28 mouse cellular contexts compared by ENCODE assay signal in the genomic region with DNA sequence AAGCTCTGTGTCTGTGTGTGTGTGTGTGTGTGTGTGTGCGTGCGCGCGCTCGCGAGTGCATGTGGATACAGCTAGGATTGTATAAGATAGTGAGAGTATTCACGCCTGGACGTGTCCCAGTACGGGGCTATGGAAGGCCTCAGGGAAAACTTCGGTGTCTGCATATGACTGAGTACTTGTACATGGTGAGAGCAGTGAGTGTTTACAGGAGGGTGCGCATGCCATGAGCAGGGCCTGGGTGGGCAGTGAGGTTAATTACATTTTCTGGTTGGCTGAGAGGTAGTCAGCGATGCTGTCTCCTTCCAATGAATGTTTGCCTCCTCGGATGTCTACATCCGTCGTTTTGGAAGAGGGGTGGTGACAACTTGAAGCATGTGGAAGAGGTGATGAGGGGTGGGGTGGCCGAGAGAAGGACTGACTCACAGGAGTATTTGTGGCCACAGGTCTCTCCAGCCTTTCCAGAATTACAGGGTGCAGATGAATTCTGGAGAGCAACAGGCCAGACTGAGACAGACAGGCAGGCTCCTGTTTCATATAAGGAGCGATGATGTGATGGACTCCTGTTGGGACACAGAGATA.
DNase-seq lines count a peak whose midpoint lies in the region; ATAC-seq lines count a peak whose summit lies in the region.
"Had no signal": no experiment of that assay in that cellular context is flagged by ENCODE, and none has a peak within 500 bp of the region (broad histone marks: within the 10 kb centered on the region; RNA-seq: fewer than 3 reads in every experiment).

No protein-coding gene starts in this region.

- peak; percentile 27; the same call in 1 of the 2 replicates for ATAC-seq in heart, embryonic 13.5 days (ENCODE audit: extremely low read depth, insufficient number of reproducible peaks, low FRiP score, low TSS enrichment)
- peak; percentile 67 for ATAC-seq in heart, embryonic 16.5 days (replicated peaks; ENCODE audit: extremely low read depth, insufficient read depth, low FRiP score)
- ATAC-seq: forebrain, embryonic 13.5 days; forebrain, embryonic 16.5 days; hindbrain, embryonic 16.5 days; intestine, embryonic 15.5 days had no signal

- H3K9ac ChIP-seq in heart, embryonic 13.5 days = no peak overlapping the region
- H3K9ac ChIP-seq in heart, embryonic 16.5 days (ENCODE audit: low read length) = no peak overlapping the region
- H3K9ac ChIP-seq: forebrain, embryonic 13.5 days; hindbrain, embryonic 13.5 days; intestine, embryonic 15.5 days had no signal

- H3K9me3 ChIP-seq in heart, embryonic 10.5 days = no peaks in the 10 kb centered on the region
- H3K9me3 ChIP-seq in heart, embryonic 13.5 days = no peaks in the 10 kb centered on the region
- H3K9me3 ChIP-seq in heart, embryonic 16.5 days (replicated peaks; ENCODE audit: control insufficient read depth, low read length) = no peaks in the 10 kb centered on the region
- H3K9me3 ChIP-seq: forebrain, embryonic 10.5 days; forebrain, embryonic 13.5 days; hindbrain, embryonic 10.5 days; hindbrain, embryonic 13.5 days; intestine, embryonic 15.5 days had no signal

- 0 out of 2 replicates have a peak overlapping the region, but pooled peaks have one; percentile 36 for H3K27ac ChIP-seq in heart, embryonic 10.5 days
- peak overlapping the region; percentile 57 for H3K27ac ChIP-seq in heart, embryonic 13.5 days (replicated peaks)
- no peak overlapping the region for H3K27ac ChIP-seq in heart, embryonic 16.5 days (ENCODE audit: low read length)
- H3K27ac ChIP-seq: forebrain, embryonic 10.5 days; forebrain, embryonic 13.5 days; hindbrain, embryonic 10.5 days; hindbrain, embryonic 13.5 days; intestine, embryonic 15.5 days had no signal

- peaks cover 53% of the 10 kb centered on the region for H3K4me1 ChIP-seq in heart, embryonic 10.5 days
- H3K4me1 ChIP-seq in heart, embryonic 13.5 days = peaks cover 57% of the 10 kb centered on the region
- peaks cover 29% of the 10 kb centered on the region for H3K4me1 ChIP-seq in heart, embryonic 16.5 days (ENCODE audit: control insufficient read depth, insufficient read depth, low read length)
- H3K4me1 ChIP-seq: forebrain, embryonic 13.5 days had no signal

- peak; percentile 87 for DNase-seq in heart, embryonic 10.5 days (ENCODE audit: low spot score)
- DNase-seq in heart, adult 18-20 months = no peak
- no peak for DNase-seq in heart, adult 8-10 months (ENCODE audit: low spot score)
- peak; percentile 39 for DNase-seq in NIH3T3 (ENCODE audit: low read depth)
- no peak for DNase-seq in thymus, postnatal 36 days
- DNase-seq in adrenal gland, postnatal 4 days (ENCODE audit: low spot score in 2 of 2) = no peak
- DNase-seq: adrenal gland, adult 2 months; adrenal gland, postnatal 14 days; B cell, adult 2 months; cerebellum, adult 11-12 months; cerebellum, adult 8-10 months; cerebellum, postnatal 10 days; cerebellum, postnatal 36 days; embryo, embryonic 11 days; gastrocnemius, postnatal 10 days; gastrocnemius, postnatal 36 days; kidney, adult 18-20 months; kidney, adult 9 months had no signal

- H3K4me2 ChIP-seq in heart, embryonic 13.5 days = no peak overlapping the region
- no peak overlapping the region for H3K4me2 ChIP-seq in heart, embryonic 16.5 days (ENCODE audit: low read depth, low read length)
- H3K4me2 ChIP-seq: forebrain, embryonic 13.5 days; hindbrain, embryonic 13.5 days; intestine, embryonic 15.5 days had no signal

- 53% methylated on average over 17 of the region's 17 CpGs for WGBS in heart, embryonic 10.5 days
- 44% methylated on average over 17 of the region's 17 CpGs for WGBS in heart, embryonic 13.5 days
- 42% methylated on average over 17 of the region's 17 CpGs for WGBS in heart, embryonic 16.5 days

- H3K36me3 ChIP-seq in heart, embryonic 10.5 days = no peaks in the 10 kb centered on the region
- H3K36me3 ChIP-seq in heart, embryonic 13.5 days = no peaks in the 10 kb centered on the region
- no peaks in the 10 kb centered on the region for H3K36me3 ChIP-seq in heart, embryonic 16.5 days (ENCODE audit: control insufficient read depth, insufficient read depth)
- H3K36me3 ChIP-seq: forebrain, embryonic 10.5 days; G1E; hindbrain, embryonic 10.5 days; hindbrain, embryonic 13.5 days; intestine, embryonic 15.5 days had no signal

- H3K4me3 ChIP-seq in heart, embryonic 10.5 days = no peak overlapping the region
- no peak overlapping the region for H3K4me3 ChIP-seq in heart, embryonic 13.5 days
- H3K4me3 ChIP-seq in heart, embryonic 16.5 days (ENCODE audit: low read length) = no peak overlapping the region
- H3K4me3 ChIP-seq: forebrain, embryonic 10.5 days; forebrain, embryonic 13.5 days; hindbrain, embryonic 10.5 days; hindbrain, embryonic 13.5 days; intestine, embryonic 15.5 days had no signal

- peaks cover 59% of the 10 kb centered on the region for H3K27me3 ChIP-seq in heart, embryonic 10.5 days (ENCODE audit: insufficient read depth, poor library complexity, severe bottlenecking)
- H3K27me3 ChIP-seq in heart, embryonic 13.5 days (replicated peaks) = peaks cover 29% of the 10 kb centered on the region
- H3K27me3 ChIP-seq in heart, embryonic 16.5 days (ENCODE audit: control insufficient read depth, insufficient read depth, low read length) = no peaks in the 10 kb centered on the region
- H3K27me3 ChIP-seq: forebrain, embryonic 13.5 days; hindbrain, embryonic 13.5 days; intestine, embryonic 15.5 days had no signal

Comparison
In these comparisons a context has a peak if more than half of its experiments do, and no peak if none do; other contexts are left out.
1. DNase-seq: peak in heart, embryonic 10.5 days (single experiment) and NIH3T3 (single experiment); none in heart, adult 18-20 months (0 of 2), heart, adult 8-10 months (single experiment), thymus, postnatal 36 days (0 of 2) and adrenal gland, postnatal 4 days (0 of 2).